Mouse (Mus musculus): ENCODE results near the gene Spns2. TPM values are rescaled to one million over a fixed set of nuclear protein-coding genes. Genes with fewer than 3 reads are reported as not detected.

Spns2 gene
- polyA plus RNA-seq, 1 experiment from 2014 or later, result 1.8 TPM

DNA sequence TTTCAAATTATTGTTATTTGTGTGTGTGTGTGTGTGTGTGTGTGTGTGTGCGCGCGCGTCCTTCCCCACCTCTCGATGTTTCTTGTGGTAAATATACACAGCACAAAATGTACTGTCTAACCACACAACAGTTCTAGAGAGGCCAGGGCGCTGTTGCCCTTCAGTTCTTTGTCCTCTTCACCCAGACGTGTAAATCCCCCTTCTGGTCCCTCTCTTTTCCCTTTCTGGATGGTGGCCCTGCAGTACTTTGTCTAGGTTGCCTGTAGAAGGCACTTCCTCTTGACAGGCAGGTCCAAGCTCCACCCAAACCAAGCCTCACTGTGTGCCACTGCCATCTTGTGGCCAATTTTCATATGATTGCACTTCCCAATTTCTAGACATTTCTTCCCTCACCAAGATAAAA lies 60.4 kb downstream of the Spns2 start:
- WGBS, result 48% methylated on average over 7 of the region's 7 CpGs
- Histone ChIP-seq H3K4me1 (ENCODE audit: control insufficient read depth, insufficient read depth, low read length) (no peaks in the 10 kb centered on the region), H3K4me2 (ENCODE audit: low read depth, low read length) (peak overlapping the region; percentile 52), H3K36me3 (ENCODE audit: control insufficient read depth, insufficient read depth) (no peaks in the 10 kb centered on the region), H3K9ac (ENCODE audit: low read length) (no peak overlapping the region), H3K4me3 (ENCODE audit: low read length) (no peak overlapping the region), H3K9me3 (replicated peaks; ENCODE audit: control insufficient read depth, low read length) (0 out of 2 replicates have a peak, but pooled peaks cover 3% of the 10 kb centered on the region), H3K27me3 (ENCODE audit: control insufficient read depth, insufficient read depth, low read length) (no peaks in the 10 kb centered on the region), H3K27ac (ENCODE audit: low read length) (no peak overlapping the region)
- ATAC-seq (replicated peaks; ENCODE audit: extremely low read depth, insufficient read depth, low FRiP score), result peak; percentile 70

DNA sequence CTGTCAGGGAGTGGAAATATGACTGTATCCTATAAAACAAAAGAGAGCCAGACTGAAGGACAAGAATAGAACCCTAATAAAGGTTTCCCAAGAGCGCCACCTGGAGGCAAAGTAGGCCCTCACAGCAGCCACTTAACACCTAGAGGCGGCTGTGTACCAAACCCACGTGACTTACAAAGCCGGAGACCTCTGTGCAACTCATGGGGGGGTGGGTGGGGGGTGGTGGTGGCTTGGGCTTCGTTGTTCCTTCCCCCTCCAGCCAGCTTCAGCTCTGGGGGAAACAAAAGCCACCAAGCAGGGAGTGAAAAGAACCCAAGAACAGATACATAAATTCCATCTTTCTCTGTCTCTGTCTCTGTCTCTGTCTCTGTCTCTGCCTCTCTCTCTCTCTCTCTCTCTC lies 61.0 kb downstream of the Spns2 start:
- peak; percentile 83 for ATAC-seq (replicated peaks; ENCODE audit: extremely low read depth, insufficient read depth, low FRiP score)
- Histone ChIP-seq H3K9me3 (replicated peaks; ENCODE audit: control insufficient read depth, low read length) (0 out of 2 replicates have a peak, but pooled peaks cover 5% of the 10 kb centered on the region), H3K4me1 (ENCODE audit: control insufficient read depth, insufficient read depth, low read length) (no peaks in the 10 kb centered on the region), H3K9ac (ENCODE audit: low read length) (no peak overlapping the region), H3K4me3 (ENCODE audit: low read length) (no peak overlapping the region), H3K36me3 (ENCODE audit: control insufficient read depth, insufficient read depth) (no peaks in the 10 kb centered on the region), H3K4me2 (ENCODE audit: low read depth, low read length) (peak overlapping the region; percentile 52), H3K27ac (ENCODE audit: low read length) (no peak overlapping the region), H3K27me3 (ENCODE audit: control insufficient read depth, insufficient read depth, low read length) (no peaks in the 10 kb centered on the region)
- 0% methylated on average over 5 of the region's 5 CpGs for WGBS

DNA sequence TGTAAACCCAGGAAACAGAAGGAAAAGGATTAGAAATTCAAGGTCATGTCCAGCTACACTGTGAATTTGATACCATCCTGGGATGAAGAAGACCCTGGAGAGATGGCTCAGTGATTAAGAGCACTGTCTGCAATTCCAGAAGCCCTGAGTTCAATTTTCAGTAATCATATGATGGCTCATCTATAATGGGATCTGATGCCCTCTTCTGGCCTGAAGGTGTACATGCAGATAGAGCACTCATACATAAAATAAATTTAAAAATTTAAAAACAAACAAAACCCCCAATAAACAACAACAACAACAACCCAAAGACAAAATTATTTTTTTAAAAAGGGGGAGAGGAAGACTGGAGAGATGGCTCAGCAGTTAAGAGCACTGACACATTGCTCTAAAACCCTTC lies 62.8 kb downstream of the Spns2 start:
- Histone ChIP-seq H3K36me3 (ENCODE audit: control insufficient read depth, insufficient read depth) (no peaks in the 10 kb centered on the region), H3K27me3 (ENCODE audit: control insufficient read depth, insufficient read depth, low read length) (no peaks in the 10 kb centered on the region), H3K4me1 (ENCODE audit: control insufficient read depth, insufficient read depth, low read length) (no peaks in the 10 kb centered on the region), H3K9me3 (replicated peaks; ENCODE audit: control insufficient read depth, low read length) (0 out of 2 replicates have a peak, but pooled peaks cover 5% of the 10 kb centered on the region), H3K4me3 (ENCODE audit: low read length) (no peak overlapping the region), H3K27ac (ENCODE audit: low read length) (no peak overlapping the region), H3K9ac (ENCODE audit: low read length) (no peak overlapping the region), H3K4me2 (ENCODE audit: low read depth, low read length) (no peak overlapping the region)
- no peak for ATAC-seq (replicated peaks; ENCODE audit: extremely low read depth, insufficient read depth, low FRiP score)

DNA sequence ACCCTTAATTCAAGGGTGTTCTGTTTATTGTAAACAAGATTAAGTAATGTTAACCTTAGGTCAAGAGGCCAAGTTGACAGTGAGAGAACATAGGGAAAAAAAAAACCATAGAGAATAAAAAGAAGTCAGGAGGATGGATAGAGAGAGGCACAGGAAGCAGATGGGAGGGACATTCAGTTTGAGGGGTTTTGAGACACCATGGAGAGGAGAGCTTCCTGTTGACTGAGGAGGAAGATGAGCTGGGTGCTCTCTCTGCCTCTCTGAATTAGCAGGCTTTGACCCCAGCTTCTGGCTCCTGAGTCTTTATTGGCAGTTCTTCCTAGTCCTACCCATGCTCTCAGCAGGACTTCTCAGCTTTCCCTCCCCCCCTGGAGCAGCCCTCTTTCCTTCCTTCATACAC lies 64.5 kb downstream of the Spns2 start:
- Histone ChIP-seq H3K4me3 (ENCODE audit: low read length) (no peak overlapping the region), H3K9me3 (replicated peaks; ENCODE audit: control insufficient read depth, low read length) (0 out of 2 replicates have a peak, but pooled peaks cover 5% of the 10 kb centered on the region), H3K4me1 (ENCODE audit: control insufficient read depth, insufficient read depth, low read length) (no peaks in the 10 kb centered on the region), H3K27ac (ENCODE audit: low read length) (no peak overlapping the region), H3K9ac (ENCODE audit: low read length) (no peak overlapping the region), H3K36me3 (ENCODE audit: control insufficient read depth, insufficient read depth) (no peaks in the 10 kb centered on the region), H3K27me3 (ENCODE audit: control insufficient read depth, insufficient read depth, low read length) (no peaks in the 10 kb centered on the region), H3K4me2 (ENCODE audit: low read depth, low read length) (no peak overlapping the region)
- ATAC-seq (replicated peaks; ENCODE audit: extremely low read depth, insufficient read depth, low FRiP score), result no peak

DNA sequence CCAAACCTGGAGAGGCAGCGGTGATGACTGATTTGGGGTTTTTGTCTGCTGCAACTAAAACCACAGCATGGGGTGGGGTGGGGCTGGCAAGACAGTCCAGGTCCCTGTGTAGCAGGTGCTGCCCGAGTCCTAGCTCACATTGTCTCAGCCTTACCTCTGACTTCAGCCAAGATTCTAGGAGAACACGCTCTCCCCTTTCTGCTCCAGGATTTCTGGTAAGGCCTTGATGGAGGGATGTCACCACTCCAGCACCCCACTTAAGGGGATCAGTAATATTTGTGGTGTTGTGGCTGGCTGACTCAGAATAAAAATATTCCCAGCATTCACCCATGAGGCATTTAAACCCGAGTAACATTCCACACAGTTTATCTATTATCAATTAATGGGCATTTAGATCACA lies 66.0 kb downstream of the Spns2 start:
- WGBS, result 70% methylated on average over 4 of the region's 4 CpGs
- Histone ChIP-seq H3K4me2 (ENCODE audit: low read depth, low read length) (no peak overlapping the region), H3K27ac (ENCODE audit: low read length) (no peak overlapping the region), H3K27me3 (ENCODE audit: control insufficient read depth, insufficient read depth, low read length) (no peaks in the 10 kb centered on the region), H3K4me1 (ENCODE audit: control insufficient read depth, insufficient read depth, low read length) (no peaks in the 10 kb centered on the region), H3K9me3 (replicated peaks; ENCODE audit: control insufficient read depth, low read length) (0 out of 2 replicates have a peak, but pooled peaks cover 5% of the 10 kb centered on the region), H3K9ac (ENCODE audit: low read length) (no peak overlapping the region), H3K4me3 (ENCODE audit: low read length) (no peak overlapping the region), H3K36me3 (ENCODE audit: control insufficient read depth, insufficient read depth) (no peaks in the 10 kb centered on the region)
- ATAC-seq (replicated peaks; ENCODE audit: extremely low read depth, insufficient read depth, low FRiP score), result no peak

DNA sequence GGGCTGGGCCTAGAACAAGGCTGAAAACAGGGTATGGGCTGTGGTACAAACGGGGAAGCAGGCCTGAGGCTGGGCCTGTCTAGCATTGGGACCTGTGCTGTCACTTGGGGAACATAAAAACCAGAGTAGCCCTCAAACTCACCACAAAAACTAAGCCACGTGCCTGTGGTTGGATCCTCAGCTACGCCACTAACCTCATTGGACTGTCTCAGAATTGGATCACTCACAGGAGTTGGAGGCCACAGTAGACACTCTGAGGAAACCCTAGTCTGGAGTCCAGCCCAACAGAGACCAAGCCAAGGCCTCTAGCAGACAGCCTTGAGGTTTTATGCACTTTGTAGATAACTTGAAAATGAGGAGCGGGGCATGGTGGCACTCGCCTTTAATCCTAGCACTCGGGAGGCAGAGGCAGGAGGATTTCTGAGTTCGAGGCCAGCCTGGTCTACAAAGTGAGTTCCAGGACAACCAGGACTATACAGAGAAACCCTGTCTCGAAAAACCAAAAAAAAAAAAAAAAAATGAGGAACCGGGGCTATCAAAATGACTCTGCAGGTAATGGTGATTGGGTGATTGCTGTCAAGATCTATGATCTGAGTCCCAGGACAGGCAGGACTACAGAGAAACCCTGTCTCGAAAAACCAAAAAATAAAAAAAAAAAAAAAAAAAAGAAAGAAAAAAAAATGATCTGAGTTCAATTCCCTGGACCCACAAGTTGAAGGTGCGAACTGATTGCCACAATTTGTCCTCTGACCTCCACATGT lies 68.0 kb downstream of the Spns2 start:
- WGBS, result 88% methylated on average over 11 of the region's 11 CpGs

DNA sequence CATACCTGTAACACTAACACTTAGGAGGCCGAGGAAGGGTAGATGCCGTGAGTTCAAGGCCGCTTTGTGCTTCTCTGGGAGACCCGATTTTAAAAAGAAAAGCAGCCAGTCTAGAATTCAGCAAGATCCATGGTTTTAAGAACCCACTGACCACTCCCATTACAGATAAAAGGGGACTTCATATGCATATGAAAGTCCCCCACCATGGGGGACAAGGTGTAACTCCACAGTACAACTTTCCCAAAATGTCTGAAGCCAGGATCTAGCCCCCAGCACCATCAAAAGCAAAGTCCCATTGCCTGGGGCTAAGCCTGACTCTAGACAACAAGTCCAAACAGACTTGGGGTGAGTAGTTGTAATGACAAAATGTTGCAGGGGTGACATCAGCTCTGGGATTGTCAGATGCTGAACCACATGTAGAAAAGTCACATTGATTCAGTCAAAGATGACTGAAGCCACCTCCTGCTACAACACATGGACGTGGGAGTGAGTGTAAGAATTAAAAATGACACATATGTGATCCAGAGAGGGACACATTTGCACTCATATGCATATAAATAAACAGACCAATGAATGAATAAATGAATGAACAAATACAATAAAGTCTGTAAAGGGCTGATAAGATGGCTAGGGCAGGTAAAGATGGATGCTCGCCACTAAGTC lies 69.1 kb downstream of the Spns2 start:
- no peak overlapping the region for H3K4me3 ChIP-seq (ENCODE audit: low read length)
- ATAC-seq (replicated peaks; ENCODE audit: extremely low read depth, insufficient read depth, low FRiP score), result no peak
- peaks cover 26% of the 10 kb centered on the region for H3K4me1 ChIP-seq (ENCODE audit: control insufficient read depth, insufficient read depth, low read length)
- H3K9ac ChIP-seq (ENCODE audit: low read length), result no peak overlapping the region
- H3K27ac ChIP-seq (ENCODE audit: low read length), result no peak overlapping the region
- no peaks in the 10 kb centered on the region for H3K36me3 ChIP-seq (ENCODE audit: control insufficient read depth, insufficient read depth)
- 90% methylated on average over 6 of the region's 6 CpGs for WGBS
- H3K4me2 ChIP-seq (ENCODE audit: low read depth, low read length), result no peak overlapping the region
- H3K9me3 ChIP-seq (replicated peaks; ENCODE audit: control insufficient read depth, low read length), result 0 out of 2 replicates have a peak, but pooled peaks cover 3% of the 10 kb centered on the region
- H3K27me3 ChIP-seq (ENCODE audit: control insufficient read depth, insufficient read depth, low read length), result no peaks in the 10 kb centered on the region

More for the DNA sequence above, 68.0 kb downstream of the Spns2 start:
- Histone ChIP-seq H3K9ac (ENCODE audit: low read length) (no peak overlapping the region), H3K27ac (ENCODE audit: low read length) (no peak overlapping the region), H3K4me3 (ENCODE audit: low read length) (no peak overlapping the region), H3K9me3 (replicated peaks; ENCODE audit: control insufficient read depth, low read length) (0 out of 2 replicates have a peak, but pooled peaks cover 3% of the 10 kb centered on the region), H3K4me1 (ENCODE audit: control insufficient read depth, insufficient read depth, low read length) (peaks cover 16% of the 10 kb centered on the region), H3K36me3 (ENCODE audit: control insufficient read depth, insufficient read depth) (no peaks in the 10 kb centered on the region), H3K27me3 (ENCODE audit: control insufficient read depth, insufficient read depth, low read length) (no peaks in the 10 kb centered on the region), H3K4me2 (ENCODE audit: low read depth, low read length) (no peak overlapping the region)
- no peak for ATAC-seq (replicated peaks; ENCODE audit: extremely low read depth, insufficient read depth, low FRiP score)

DNA sequence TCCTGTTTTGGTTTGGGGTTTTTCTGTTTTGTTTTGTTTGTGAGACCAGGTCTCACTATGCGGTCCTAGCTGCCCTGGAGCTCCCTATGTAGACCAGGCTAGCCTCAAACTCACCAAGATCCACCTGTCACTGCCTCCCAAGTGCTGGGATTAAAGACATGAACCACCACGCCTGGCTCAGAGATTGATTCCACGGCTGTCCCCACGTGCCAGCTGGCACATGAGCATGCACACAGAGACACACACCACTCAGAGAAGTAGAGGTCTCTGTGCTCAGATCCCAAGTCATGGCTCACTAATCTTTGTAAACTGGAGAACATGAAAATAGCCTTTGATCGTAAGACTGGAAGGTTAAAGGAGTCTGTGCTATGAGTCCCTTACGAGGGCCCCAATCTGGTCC lies 70.7 kb downstream of the Spns2 start:
- no peak for ATAC-seq (replicated peaks; ENCODE audit: extremely low read depth, insufficient read depth, low FRiP score)
- Histone ChIP-seq H3K4me2 (ENCODE audit: low read depth, low read length) (no peak overlapping the region), H3K4me3 (ENCODE audit: low read length) (no peak overlapping the region), H3K27me3 (ENCODE audit: control insufficient read depth, insufficient read depth, low read length) (no peaks in the 10 kb centered on the region), H3K27ac (ENCODE audit: low read length) (no peak overlapping the region), H3K4me1 (ENCODE audit: control insufficient read depth, insufficient read depth, low read length) (peaks cover 41% of the 10 kb centered on the region), H3K9me3 (replicated peaks; ENCODE audit: control insufficient read depth, low read length) (no peaks in the 10 kb centered on the region), H3K36me3 (ENCODE audit: control insufficient read depth, insufficient read depth) (no peaks in the 10 kb centered on the region), H3K9ac (ENCODE audit: low read length) (no peak overlapping the region)
- WGBS, result 84% methylated on average over 6 of the region's 6 CpGs

DNA sequence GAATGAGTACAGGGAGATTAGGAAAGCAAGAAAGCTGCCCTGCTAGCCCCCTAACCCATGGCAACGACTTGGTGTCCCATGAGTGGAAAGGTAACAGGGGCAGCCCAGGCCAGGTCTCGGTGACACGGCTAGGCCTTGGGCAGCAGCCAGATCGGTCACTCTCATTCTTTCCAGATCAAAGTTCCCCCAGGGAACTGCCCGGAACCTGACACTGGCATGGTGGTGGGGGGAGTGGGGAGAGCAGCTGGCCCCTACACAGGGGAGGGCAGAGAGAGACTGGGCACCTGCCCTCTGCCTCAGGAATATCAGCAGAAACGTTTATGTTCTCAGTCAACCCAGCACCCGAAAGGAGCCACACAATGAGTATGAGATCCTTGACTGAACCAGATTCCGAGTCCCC lies 71.5 kb downstream of the Spns2 start:
- Histone ChIP-seq H3K36me3 (ENCODE audit: control insufficient read depth, insufficient read depth) (no peaks in the 10 kb centered on the region), H3K4me1 (ENCODE audit: control insufficient read depth, insufficient read depth, low read length) (peaks cover 48% of the 10 kb centered on the region), H3K27ac (ENCODE audit: low read length) (no peak overlapping the region), H3K4me3 (ENCODE audit: low read length) (no peak overlapping the region), H3K4me2 (ENCODE audit: low read depth, low read length) (no peak overlapping the region), H3K9ac (ENCODE audit: low read length) (no peak overlapping the region), H3K27me3 (ENCODE audit: control insufficient read depth, insufficient read depth, low read length) (no peaks in the 10 kb centered on the region), H3K9me3 (replicated peaks; ENCODE audit: control insufficient read depth, low read length) (no peaks in the 10 kb centered on the region)
- WGBS, result 41% methylated on average over 8 of the region's 8 CpGs
- no peak for ATAC-seq (replicated peaks; ENCODE audit: extremely low read depth, insufficient read depth, low FRiP score)

Measured in heart, embryonic 16.5 days (tissue).